Mouse (Mus musculus) layer of hippocampus, postnatal 36 days (tissue): ENCODE measurements around the gene Olfr632. TPM values are rescaled to one million over a fixed set of nuclear protein-coding genes. Genes with fewer than 3 reads are reported as not detected.
"Not testable (repeated sequence)": the region's sequence is repeated elsewhere in the genome, so short reads cannot be mapped to it uniquely, and the experiment has no call there.

Source experiments
- DNase-seq, 2 experiments: peaks; one replicate each; pipeline ENCODE4 v3.0.0; 2022
- total RNA-seq, 2 experiments: library from RNA; stranded (reverse); gene quantifications; 2 replicates each; pipeline ENCODE4 v1.2.3; 2021

Gene Olfr632
- not detected for total RNA-seq

- no peak for DNase-seq
Measured at GRCm38 (mm10) chr7:103934264-103934663, at the start of gene Olfr632. TSS of gene Olfr632 (plus strand) at chr7:103934347.

DNA sequence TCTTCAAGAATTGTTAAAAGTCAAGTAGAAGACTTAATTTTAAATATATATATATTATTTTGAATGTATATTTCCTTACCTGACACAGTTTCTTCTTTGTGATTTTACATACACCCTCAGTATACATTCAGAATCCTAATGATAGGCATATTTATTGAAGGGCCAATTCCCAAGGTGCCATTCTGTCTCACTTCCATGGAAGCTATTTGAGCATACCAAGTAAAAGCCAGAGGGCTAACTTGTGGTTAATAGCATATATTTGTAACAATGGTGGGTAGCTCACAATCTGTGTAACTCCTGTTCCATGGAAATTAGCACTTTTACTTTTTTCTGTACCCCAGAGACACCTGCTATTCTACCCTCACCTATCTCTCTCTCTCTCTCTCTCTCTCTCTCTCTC is 48.0 kb upstream of the Olfr632 start, which contains the start of gene Olfr66:
Gene Olfr66, minus strand, starts transcription at position 101 of the 400 bp plus-strand sequence.
- DNase-seq = no peak

DNA sequence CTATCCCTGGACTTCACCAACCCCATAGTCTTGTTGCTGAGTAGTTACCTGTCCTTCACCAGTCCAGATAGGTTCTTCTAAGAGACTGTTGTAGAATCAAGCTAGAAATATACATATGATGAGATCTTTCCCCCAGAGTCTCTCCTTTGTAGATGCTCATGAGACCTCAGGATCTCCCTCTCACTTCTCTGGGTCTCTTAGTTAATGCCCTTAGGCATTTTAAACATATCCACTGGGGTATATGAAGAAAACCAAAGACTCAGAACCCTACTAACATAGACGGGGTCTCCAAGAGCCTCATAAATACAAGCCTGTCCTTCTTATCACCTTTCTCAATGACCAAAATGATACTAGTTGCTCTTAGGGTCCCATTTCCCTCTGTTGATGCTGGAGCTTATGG is 39.8 kb upstream of the Olfr632 start, which contains the start of gene Olfr64:
Gene Olfr64, minus strand, starts transcription at position 101 of the 400 bp plus-strand sequence.
- DNase-seq = no peak

DNA sequence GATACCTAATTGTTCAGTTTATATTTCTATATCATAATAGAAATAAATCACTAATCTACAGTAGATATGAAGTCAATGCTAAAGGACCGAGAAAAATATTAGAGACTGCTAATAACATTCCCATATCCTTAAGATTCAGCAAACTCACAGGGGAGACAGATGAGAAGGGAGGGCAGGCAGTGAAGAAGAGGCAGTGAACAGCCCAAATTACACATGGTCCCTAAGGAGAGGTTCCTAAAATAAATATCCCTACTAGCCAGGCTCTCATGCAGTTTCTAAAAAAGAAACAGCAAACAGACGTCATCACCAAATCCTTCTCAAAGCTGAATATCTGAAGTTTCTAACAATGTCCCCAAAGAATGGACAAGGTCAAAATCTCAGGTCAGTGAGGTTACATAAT is 31.0 kb upstream of the Olfr632 start, which contains the start of gene Olfr65:
Gene Olfr65, plus strand, starts transcription at position 301 of the 400 bp plus-strand sequence.
- DNase-seq = no peak

GRCm38 (mm10) chr7:103910047-103910446 is 24.1 kb upstream of the Olfr632 start:
- no peak for DNase-seq

- no peak for DNase-seq
Measured at GRCm38 (mm10) chr7:103912969-103913511, 21.1 kb upstream of the Olfr632 start.

- DNase-seq = no peak
Measured at GRCm38 (mm10) chr7:103915338-103915737, 18.8 kb upstream of the Olfr632 start.

GRCm38 (mm10) chr7:103928525-103928924 is 5.6 kb upstream of the Olfr632 start, which contains the start of gene Olfr631:
TSS of gene Olfr631 (plus strand) at chr7:103928825.
- DNase-seq = no peak

GRCm38 (mm10) chr7:103942730-103943129 is 8.6 kb downstream of the Olfr632 start:
- no peak for DNase-seq

- DNase-seq = no peak
Measured at GRCm38 (mm10) chr7:103944137-103944536, 10.0 kb downstream of the Olfr632 start, which contains the start of gene Olfr633. TSS of gene Olfr633 (plus strand) at chr7:103944437.

- DNase-seq = not testable (repeated sequence)
Measured at GRCm38 (mm10) chr7:103966873-103967272, 32.7 kb downstream of the Olfr632 start.

DNA sequence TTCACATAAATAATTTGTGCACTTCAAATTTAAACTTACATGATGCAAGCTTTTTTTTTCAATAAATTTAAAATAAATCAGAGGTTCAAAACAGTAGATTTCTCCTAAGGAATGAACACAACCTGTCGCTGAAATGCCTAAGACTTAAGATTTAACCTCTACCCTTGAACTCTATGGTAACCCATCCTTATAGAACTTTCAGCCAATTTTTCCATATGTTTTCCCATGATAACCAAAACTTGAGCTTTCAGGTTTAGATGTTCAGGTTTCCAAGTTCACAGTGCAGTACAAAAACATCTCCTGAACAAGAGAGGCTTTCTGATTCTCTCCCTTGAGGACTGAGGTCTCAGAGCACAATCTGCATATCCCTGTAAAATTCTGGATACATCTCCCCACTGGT is 36.7 kb downstream of the Olfr632 start, which contains the start of gene Olfr635:
Gene Olfr635, plus strand, starts transcription at position 301 of the 400 bp plus-strand sequence.
- DNase-seq = no peak

GRCm38 (mm10) chr7:103971782-103972181 is 37.6 kb downstream of the Olfr632 start:
- DNase-seq = no peak

Other genes with a start within 250 kb of the Olfr632 start
- gene Olfr243, start 219.7 kb upstream of the Olfr632 start, total RNA-seq = not detected
- gene Olfr628, start 204.0 kb upstream of the Olfr632 start, total RNA-seq = not detected
- gene Olfr629, start 189.4 kb upstream of the Olfr632 start, total RNA-seq = not detected
- not detected for gene Olfr630, start 177.0 kb upstream of the Olfr632 start, total RNA-seq
- gene Olfr69, start 162.8 kb upstream of the Olfr632 start, total RNA-seq = not detected
- not detected for gene Olfr68, start 154.6 kb upstream of the Olfr632 start, total RNA-seq
- gene Olfr67, start 142.5 kb upstream of the Olfr632 start, total RNA-seq = not detected
- 10 to 100 TPM; 35.4 to 54.6 TPM for gene Hbb-bt, start 120.4 kb upstream of the Olfr632 start, total RNA-seq
- gene Hbb-bs, start 106.3 kb upstream of the Olfr632 start, total RNA-seq = 100 to 1,000 TPM; 247 to 439 TPM
- not detected for gene Hbb-bh2, start 93.8 kb upstream of the Olfr632 start, total RNA-seq
- not detected for gene Hbb-bh1, start 91.2 kb upstream of the Olfr632 start, total RNA-seq
- gene Hbb-y, start 81.1 kb upstream of the Olfr632 start, total RNA-seq = not detected
- gene Olfr66, start 48.1 kb upstream of the Olfr632 start, total RNA-seq = not detected
- gene Olfr64, start 39.9 kb upstream of the Olfr632 start, total RNA-seq = not detected
- not detected for gene Olfr65, start 30.9 kb upstream of the Olfr632 start, total RNA-seq
- not detected for gene Olfr631, start 5.5 kb upstream of the Olfr632 start, total RNA-seq
- gene Olfr633, start 10.1 kb downstream of the Olfr632 start, total RNA-seq = not detected
- gene Olfr635, start 36.8 kb downstream of the Olfr632 start, total RNA-seq = under 1 TPM; 0.10 to 0.13 TPM
- not detected for gene Olfr638, start 64.4 kb downstream of the Olfr632 start, total RNA-seq
- under 1 TPM; 0.08 to 0.17 TPM for gene Olfr639, start 83.0 kb downstream of the Olfr632 start, total RNA-seq
- not detected for gene Olfr640, start 91.2 kb downstream of the Olfr632 start, total RNA-seq
- not detected for gene Olfr641, start 101.1 kb downstream of the Olfr632 start, total RNA-seq
- gene Olfr642, start 118.3 kb downstream of the Olfr632 start, total RNA-seq = not detected
- not detected for gene 4930516K23Rik, start 127.1 kb downstream of the Olfr632 start, total RNA-seq
- not detected for gene Olfr644, start 137.5 kb downstream of the Olfr632 start, total RNA-seq
- gene Olfr645, start 151.1 kb downstream of the Olfr632 start, total RNA-seq = not detected
- gene Olfr646, start 170.5 kb downstream of the Olfr632 start, total RNA-seq = under 1 TPM in 1 of 2 experiments, not detected in 1; 0.13 TPM
- gene Ubqln5, start 195.5 kb downstream of the Olfr632 start, total RNA-seq = not detected
- not detected for gene Olfr643, start 203.1 kb downstream of the Olfr632 start, total RNA-seq
- not detected for gene Ubqln3, start 208.9 kb downstream of the Olfr632 start, total RNA-seq
- not detected for gene Ubqlnl, start 216.2 kb downstream of the Olfr632 start, total RNA-seq
- gene Olfm5, start 230.5 kb downstream of the Olfr632 start, total RNA-seq = not detected
- under 1 TPM; 0.27 to 0.30 TPM for gene Olfr648, start 249.0 kb downstream of the Olfr632 start, total RNA-seq